ENCODE assay signal across 10 mouse cellular contexts in genomic region chr8:61384536-61384935, GRCm38 (mm10).
DNase-seq lines count a peak whose midpoint lies in the region; ATAC-seq and TF ChIP-seq lines count a peak whose summit lies in the region.
"Had no signal": no experiment of that assay in that cellular context is flagged by ENCODE, and none has a peak within 500 bp of the region (broad histone marks: within the 10 kb centered on the region; RNA-seq: fewer than 3 reads in every experiment).

No protein-coding gene starts in this region.

- H3K4me1 ChIP-seq in hindbrain, embryonic 12.5 days: peaks cover 41% of the 10 kb centered on the region
- H3K4me1 ChIP-seq in hindbrain, embryonic 16.5 days (ENCODE audit: control insufficient read depth, insufficient read depth, low read depth, low read length): peaks cover 21% of the 10 kb centered on the region
- peaks cover 5% of the 10 kb centered on the region; the same call in 1 of the 2 replicates for H3K4me1 ChIP-seq in midbrain, postnatal 0 days (ENCODE audit: insufficient read depth, low read length)
- H3K4me1 ChIP-seq in midbrain, embryonic 15.5 days: peaks cover 31% of the 10 kb centered on the region

- POLR2A ChIA-PET in Patski (lab: Charles Lee): interaction anchor here (0.7 kb wide), 1 partner anchor 262 kb away, joined by 4 read pairs; no protein-coding TSS in a partner anchor

- in situ Hi-C loops in Patski (cut with MboI; ENCODE audit: low pct_unique_long_range_greater_than_20kb): loop anchor here (5.0 kb wide), 2 partner anchors 98 to 157 kb away; no protein-coding TSS in a partner anchor

- no peaks in the 10 kb centered on the region for H3K9me3 ChIP-seq in hindbrain, embryonic 12.5 days (replicated peaks)
- no peaks in the 10 kb centered on the region for H3K9me3 ChIP-seq in hindbrain, embryonic 16.5 days (ENCODE audit: control insufficient read depth, low read length)
- no peaks in the 10 kb centered on the region for H3K9me3 ChIP-seq in midbrain, postnatal 0 days (ENCODE audit: low read length)
- H3K9me3 ChIP-seq in midbrain, embryonic 15.5 days: no peaks in the 10 kb centered on the region
- H3K9me3 ChIP-seq: embryonic facial prominence, embryonic 12.5 days had no signal

- H3K4me2 ChIP-seq in hindbrain, embryonic 12.5 days (replicated peaks): no peak overlapping the region
- no peak overlapping the region for H3K4me2 ChIP-seq in hindbrain, embryonic 16.5 days (ENCODE audit: low read length)
- no peak overlapping the region for H3K4me2 ChIP-seq in midbrain, postnatal 0 days (ENCODE audit: low read depth, low read length, poor library complexity, severe bottlenecking)
- no peak overlapping the region for H3K4me2 ChIP-seq in midbrain, embryonic 15.5 days
- H3K4me2 ChIP-seq: embryonic facial prominence, embryonic 12.5 days; limb, embryonic 13.5 days had no signal

- CTCF ChIA-PET in Patski (lab: Charles Lee): no interaction called here

- DNase-seq in midbrain, postnatal 0 days (ENCODE audit: low spot score): no peak
- DNase-seq in Patski (ENCODE audit: low read depth, low spot score): no peak
- peak; percentile 24 for DNase-seq in lung, postnatal 10 days
- DNase-seq in spleen, postnatal 10 days (ENCODE audit: low spot score in 2 of 2): no peak
- no peak for DNase-seq in cerebellum, postnatal 4 days (ENCODE audit: low spot score in 2 of 2)

- H3K27ac ChIP-seq in hindbrain, embryonic 12.5 days: 0 out of 2 replicates have a peak overlapping the region, but pooled peaks have one; percentile 17
- no peak overlapping the region for H3K27ac ChIP-seq in hindbrain, embryonic 16.5 days (ENCODE audit: low read depth, low read length)
- no peak overlapping the region for H3K27ac ChIP-seq in midbrain, postnatal 0 days (ENCODE audit: low read depth, low read length)
- no peak overlapping the region for H3K27ac ChIP-seq in midbrain, embryonic 15.5 days
- H3K27ac ChIP-seq: embryonic facial prominence, embryonic 12.5 days; limb, embryonic 13.5 days had no signal

- no peak overlapping the region for H3K9ac ChIP-seq in hindbrain, embryonic 12.5 days
- no peak overlapping the region for H3K9ac ChIP-seq in hindbrain, embryonic 16.5 days (ENCODE audit: low read depth, low read length)
- no peak overlapping the region for H3K9ac ChIP-seq in midbrain, postnatal 0 days (replicated peaks; ENCODE audit: low read length, poor library complexity, severe bottlenecking)
- H3K9ac ChIP-seq in midbrain, embryonic 15.5 days: no peak overlapping the region
- H3K9ac ChIP-seq: embryonic facial prominence, embryonic 12.5 days; limb, embryonic 13.5 days had no signal

- H3K27me3 ChIP-seq in hindbrain, embryonic 12.5 days: no peaks in the 10 kb centered on the region
- H3K27me3 ChIP-seq in hindbrain, embryonic 16.5 days (replicated peaks; ENCODE audit: control insufficient read depth, insufficient read depth, low read length): no peaks in the 10 kb centered on the region
- H3K27me3 ChIP-seq in midbrain, postnatal 0 days (ENCODE audit: insufficient read depth, low read length): no peaks in the 10 kb centered on the region
- H3K27me3 ChIP-seq in midbrain, embryonic 15.5 days (replicated peaks): no peaks in the 10 kb centered on the region; the same call in 1 of the 2 replicates
- H3K27me3 ChIP-seq in Patski: no peaks in the 10 kb centered on the region
- H3K27me3 ChIP-seq: embryonic facial prominence, embryonic 12.5 days; limb, embryonic 13.5 days had no signal

- 76% methylated on average over 9 of the region's 9 CpGs for WGBS in hindbrain, embryonic 12.5 days
- 75% methylated on average over 9 of the region's 9 CpGs for WGBS in hindbrain, embryonic 16.5 days
- WGBS in midbrain, postnatal 0 days: 82% methylated on average over 9 of the region's 9 CpGs
- WGBS in midbrain, embryonic 15.5 days: 90% methylated on average over 9 of the region's 9 CpGs

- no peak overlapping the region for H3K4me3 ChIP-seq in hindbrain, embryonic 12.5 days
- H3K4me3 ChIP-seq in hindbrain, embryonic 16.5 days (ENCODE audit: low read length): no peak overlapping the region
- H3K4me3 ChIP-seq in midbrain, postnatal 0 days (ENCODE audit: low read depth, low read length): no peak overlapping the region
- no peak overlapping the region for H3K4me3 ChIP-seq in midbrain, embryonic 15.5 days
- H3K4me3 ChIP-seq: embryonic facial prominence, embryonic 12.5 days; limb, embryonic 13.5 days had no signal

- ATAC-seq in hindbrain, embryonic 12.5 days (ENCODE audit: low FRiP score): no peak
- no peak for ATAC-seq in hindbrain, embryonic 16.5 days
- no peak for ATAC-seq in midbrain, postnatal 0 days (ENCODE audit: low FRiP score)
- ATAC-seq in midbrain, embryonic 15.5 days (replicated peaks): no peak
- no peak for ATAC-seq in Patski

- H3K36me3 ChIP-seq in hindbrain, embryonic 12.5 days: peaks cover 31% of the 10 kb centered on the region
- peaks cover 8% of the 10 kb centered on the region; the same call in 1 of the 2 replicates for H3K36me3 ChIP-seq in hindbrain, embryonic 16.5 days (ENCODE audit: control insufficient read depth, insufficient read depth, low read length)
- peaks cover 15% of the 10 kb centered on the region; the same call in 1 of the 2 replicates for H3K36me3 ChIP-seq in midbrain, postnatal 0 days (ENCODE audit: insufficient read depth, low read length)
- peaks cover 8% of the 10 kb centered on the region; the same call in 1 of the 2 replicates for H3K36me3 ChIP-seq in midbrain, embryonic 15.5 days (replicated peaks)

- TF ChIP-seq CTCF in midbrain, postnatal 0 days (IDR thresholded peaks at IDR 0.05): peak; percentile 26
- peak; percentile 47 for TF ChIP-seq CTCF in Patski (IDR thresholded peaks at IDR 0.05)
